Mouse (Mus musculus) brain, embryonic 14.5 days (tissue): ENCODE results near the gene Txnl4b.

Experiments used
- CTCF ChIP-seq: fragments of 200-500 bp; IDR thresholded peaks from 2 replicates; pipeline ENCODE4 v1.5.1; 2012; ENCODE audit warnings: inconsistent platforms, mild to moderate bottlenecking, moderate library complexity, borderline replicate concordance; ENCODE audit not compliant: insufficient read depth, insufficient read length; ENCODE audit errors: extremely low read depth
- POLR2A ChIP-seq: fragments of 200-500 bp; IDR thresholded peaks from 2 replicates; pipeline ENCODE4 v1.6.1; 2012; ENCODE audit warnings: mild to moderate bottlenecking, inconsistent platforms, borderline replicate concordance; ENCODE audit not compliant: poor library complexity, insufficient read depth, insufficient read length, severe bottlenecking; ENCODE audit errors: extremely low read depth

GRCm38 (mm10) chr8:109592164-109592563, 26.5 kb downstream of the Txnl4b start:
- TF ChIP-seq CTCF (no peak), POLR2A (no peak)
